Mouse (Mus musculus): ENCODE data around the gene Cenps. TPM values are rescaled to one million over a fixed set of nuclear protein-coding genes. Genes with fewer than 3 reads are reported as not detected.

Cenps gene
- 2.0 TPM for polyA plus RNA-seq (2014; fragmentation: Illumina TruSeq; extraction: RNeasy Lipid Tissue Mini Kit (QIAGEN cat#74804); ENCODE audit: insufficient read depth, low read depth, low replicate concordance)

DNA sequence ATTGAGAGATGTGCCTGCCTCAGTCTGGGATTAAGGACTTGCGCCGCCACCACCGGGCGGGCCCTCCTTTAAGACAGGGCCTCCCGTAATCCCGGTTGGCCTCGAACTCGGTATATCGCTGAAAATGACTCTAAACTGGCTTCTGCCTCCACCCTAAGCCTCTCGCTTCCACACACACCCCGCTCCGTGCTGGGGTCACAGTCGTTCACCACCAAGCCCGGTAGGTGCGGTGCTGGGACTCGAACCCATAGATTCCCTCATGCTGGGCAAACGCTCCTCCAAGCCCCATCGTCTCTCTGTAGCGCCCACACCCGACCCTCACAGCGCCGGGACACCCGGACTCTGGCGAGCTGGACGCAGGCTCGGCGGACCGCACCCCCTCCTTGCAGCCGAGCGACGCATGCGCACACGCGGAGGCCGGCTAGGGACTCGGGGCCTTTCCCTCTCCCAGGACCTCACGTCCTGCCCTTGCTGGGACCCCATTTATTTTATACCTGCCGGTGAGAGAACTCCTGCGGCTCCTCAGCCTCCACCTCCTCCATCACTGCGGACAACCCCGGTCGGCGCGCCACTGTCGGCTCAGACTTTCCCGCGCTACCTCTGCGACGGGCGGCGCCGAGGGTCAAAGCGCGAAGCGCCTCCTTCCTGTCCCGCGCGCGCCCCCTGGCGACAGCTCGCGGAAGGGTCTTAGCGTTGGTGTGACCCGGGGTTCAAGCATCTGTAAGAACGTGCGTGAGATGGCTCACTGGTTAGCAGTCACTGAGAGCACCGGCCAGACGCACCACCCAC lies at the start of gene Cenps:
TSS of gene Cenps (minus strand) at position 648 of the 789 bp plus-strand sequence.

DNA sequence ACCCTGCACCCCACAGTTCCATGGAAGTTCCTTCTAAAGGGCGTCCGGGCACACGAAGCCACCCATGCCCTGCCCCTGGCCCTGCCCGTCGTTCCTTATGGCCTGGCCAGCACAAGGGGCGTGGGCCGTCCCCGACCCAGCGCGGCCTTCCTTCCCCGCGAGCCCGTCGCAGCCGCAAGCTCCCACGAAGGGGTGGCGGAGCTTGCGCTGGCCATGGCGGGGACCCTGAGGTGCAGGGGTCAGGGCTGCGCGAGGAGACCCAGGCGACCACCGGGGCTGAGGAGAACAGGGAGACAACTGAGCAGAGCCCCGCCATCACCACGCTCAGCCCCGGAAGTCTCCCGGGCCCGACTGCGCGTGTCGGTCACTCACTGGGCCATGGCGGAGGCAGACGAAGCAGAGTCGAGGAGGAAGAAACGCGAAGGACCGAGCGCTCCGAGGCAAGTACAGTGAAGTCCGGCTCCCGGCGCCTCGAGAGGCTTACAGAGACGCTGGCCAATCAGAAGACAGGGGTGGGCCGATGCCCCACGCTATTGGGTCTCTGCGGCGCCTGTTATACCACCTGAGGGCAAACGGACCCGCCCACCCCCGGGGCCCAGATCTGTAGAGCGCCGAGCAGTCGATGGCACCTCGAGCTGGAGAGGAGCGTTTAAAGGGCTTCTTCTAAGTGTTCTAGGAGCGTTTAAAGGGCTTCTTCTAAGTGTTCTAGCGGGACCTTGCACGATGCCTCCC lies 29.0 kb upstream of the Cenps start, which contains the start of gene Pgd:
TSS of gene Pgd (minus strand) at position 557 of the 732 bp plus-strand sequence.

DNA sequence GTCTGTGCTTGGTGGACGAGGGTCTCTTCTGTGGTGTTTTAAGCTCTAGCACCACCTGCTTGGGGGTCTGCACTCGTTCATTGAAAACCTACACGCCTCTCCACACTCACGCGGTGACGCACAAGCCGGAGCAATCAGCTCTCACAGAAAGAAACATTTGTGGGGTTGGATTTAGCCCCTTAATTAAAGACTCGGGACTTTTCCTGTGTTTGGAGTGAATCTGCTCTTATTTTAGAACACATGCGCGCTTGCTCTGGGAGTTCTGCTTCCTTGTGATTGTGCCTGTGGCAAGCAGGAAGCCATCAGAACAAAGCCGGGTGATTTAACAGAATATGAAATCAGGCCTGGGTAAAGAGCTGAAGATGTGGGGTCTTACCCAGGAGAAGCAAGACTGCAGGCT lies 10.8 kb downstream of the Cenps start, which contains the start of gene Cort:
TSS of gene Cort (minus strand) at position 101 of the 400 bp plus-strand sequence.

DNA sequence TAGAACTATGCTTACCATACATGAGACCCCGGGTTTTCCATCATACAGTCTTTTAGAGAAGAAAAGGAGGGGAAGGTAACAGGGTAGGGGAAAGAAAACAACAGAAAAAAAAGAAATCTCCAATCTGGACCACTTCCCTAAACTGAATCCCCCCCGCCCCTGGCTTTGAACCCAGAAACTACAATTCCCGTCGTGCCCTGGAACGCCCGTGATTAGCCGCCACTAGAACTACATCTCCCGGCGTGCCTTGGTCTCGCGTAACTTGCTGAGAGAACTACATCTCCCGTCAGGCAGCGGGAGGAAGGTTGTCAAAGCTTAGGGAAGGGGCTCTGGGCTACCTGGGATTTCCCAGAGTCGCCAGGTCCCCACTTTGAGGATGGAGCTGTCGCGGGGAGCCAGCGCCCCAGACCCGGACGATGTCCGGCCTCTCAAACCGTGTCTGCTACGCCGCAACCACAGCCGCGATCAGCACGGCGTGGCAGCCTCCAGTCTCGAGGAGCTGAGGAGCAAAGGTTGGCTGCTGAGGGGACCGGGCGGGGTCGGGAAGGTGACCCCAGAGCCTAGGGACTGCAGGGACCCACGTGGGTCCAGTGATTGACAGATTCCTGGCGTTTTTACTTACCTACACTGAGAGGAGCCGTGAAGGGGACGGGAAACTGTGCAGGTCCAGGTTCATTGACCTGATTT lies 33.4 kb downstream of the Cenps start, which contains the start of gene Dffa:
TSS of gene Dffa (plus strand) at position 272 of the 687 bp plus-strand sequence.

GRCm38 (mm10) chr4:149099369-149100017 lies 37.9 kb downstream of the Cenps start, which contains the start of gene Pex14:
TSS of gene Pex14 (minus strand) at chr4:149099876.

Other genes with a start within 250 kb of the Cenps start
- gene Pex14, start 37.8 kb downstream of the Cenps start, polyA plus RNA-seq (2014; fragmentation: Illumina TruSeq; extraction: RNeasy Lipid Tissue Mini Kit (QIAGEN cat#74804); ENCODE audit: insufficient read depth, low read depth, low replicate concordance): 23.7 TPM
- 10.8 TPM for gene Dffa, start 33.5 kb downstream of the Cenps start, polyA plus RNA-seq (2014; fragmentation: Illumina TruSeq; extraction: RNeasy Lipid Tissue Mini Kit (QIAGEN cat#74804); ENCODE audit: insufficient read depth, low read depth, low replicate concordance)
- not detected for gene Cort, start 10.9 kb downstream of the Cenps start, polyA plus RNA-seq (2014; fragmentation: Illumina TruSeq; extraction: RNeasy Lipid Tissue Mini Kit (QIAGEN cat#74804); ENCODE audit: insufficient read depth, low read depth, low replicate concordance)
- gene Pgd, start 29.1 kb upstream of the Cenps start, polyA plus RNA-seq (2014; fragmentation: Illumina TruSeq; extraction: RNeasy Lipid Tissue Mini Kit (QIAGEN cat#74804); ENCODE audit: insufficient read depth, low read depth, low replicate concordance): 76.2 TPM
- 14.1 TPM for gene Kif1b, start 170.1 kb upstream of the Cenps start, polyA plus RNA-seq (2014; fragmentation: Illumina TruSeq; extraction: RNeasy Lipid Tissue Mini Kit (QIAGEN cat#74804); ENCODE audit: insufficient read depth, low read depth, low replicate concordance)

Measured in lung, adult 10 weeks (tissue).